19 mouse cellular contexts compared by ENCODE assay signal in genomic region chr5:135651536-135651935, GRCm38 (mm10). TPM values are rescaled to one million over a fixed set of nuclear protein-coding genes. Genes with fewer than 3 reads are reported as not detected.
DNase-seq lines count a peak whose midpoint lies in the region; ATAC-seq lines count a peak whose summit lies in the region.
"Had no signal": no experiment of that assay in that cellular context is flagged by ENCODE, and none has a peak within 500 bp of the region (broad histone marks: within the 10 kb centered on the region; RNA-seq: fewer than 3 reads in every experiment).

No protein-coding gene starts in this region.

- H3K9me3 ChIP-seq in kidney, embryonic 16.5 days (ENCODE audit: low read length), result 0 out of 2 replicates have a peak, but pooled peaks cover 8% of the 10 kb centered on the region
- no peaks in the 10 kb centered on the region for H3K9me3 ChIP-seq in embryonic facial prominence, embryonic 10.5 days
- no peaks in the 10 kb centered on the region for H3K9me3 ChIP-seq in lung, embryonic 16.5 days (ENCODE audit: control insufficient read depth, low read length)
- H3K9me3 ChIP-seq in heart, embryonic 10.5 days, result no peaks in the 10 kb centered on the region
- H3K9me3 ChIP-seq: embryonic facial prominence, embryonic 12.5 days; forebrain, embryonic 13.5 days; hindbrain, embryonic 12.5 days had no signal

- H3K4me2 ChIP-seq in kidney, embryonic 16.5 days (replicated peaks; ENCODE audit: low read depth, low read length), result no peak overlapping the region
- no peak overlapping the region for H3K4me2 ChIP-seq in lung, embryonic 16.5 days (ENCODE audit: low read depth, low read length)
- H3K4me2 ChIP-seq: embryonic facial prominence, embryonic 12.5 days; forebrain, embryonic 13.5 days; hindbrain, embryonic 12.5 days had no signal

- H3K27ac ChIP-seq in kidney, embryonic 16.5 days (ENCODE audit: low read length), result no peak overlapping the region
- H3K27ac ChIP-seq in embryonic facial prominence, embryonic 10.5 days (replicated peaks), result peak overlapping the region; percentile 26; the same call in 1 of the 2 replicates
- no peak overlapping the region for H3K27ac ChIP-seq in lung, embryonic 16.5 days (ENCODE audit: low read length)
- H3K27ac ChIP-seq in heart, embryonic 10.5 days, result no peak overlapping the region; the same call in 1 of the 2 replicates
- H3K27ac ChIP-seq: embryonic facial prominence, embryonic 12.5 days; forebrain, embryonic 13.5 days; gastrocnemius, adult 2 months; hindbrain, embryonic 12.5 days had no signal

- 0 out of 2 replicates have a peak overlapping the region, but pooled peaks have one; percentile 15 for H3K9ac ChIP-seq in kidney, embryonic 16.5 days (replicated peaks; ENCODE audit: low read length)
- no peak overlapping the region for H3K9ac ChIP-seq in lung, embryonic 16.5 days (ENCODE audit: low read length)
- H3K9ac ChIP-seq: embryonic facial prominence, embryonic 12.5 days; forebrain, embryonic 13.5 days; hindbrain, embryonic 12.5 days had no signal

- H3K4me1 ChIP-seq in kidney, embryonic 16.5 days (ENCODE audit: insufficient read depth, low read length), result 0 out of 2 replicates have a peak, but pooled peaks cover 3% of the 10 kb centered on the region
- H3K4me1 ChIP-seq in embryonic facial prominence, embryonic 10.5 days, result peaks cover 9% of the 10 kb centered on the region; the same call in 1 of the 2 replicates
- no peaks in the 10 kb centered on the region for H3K4me1 ChIP-seq in lung, embryonic 16.5 days (replicated peaks; ENCODE audit: control insufficient read depth, insufficient read depth, low read length)
- H3K4me1 ChIP-seq in heart, embryonic 10.5 days, result peaks cover 7% of the 10 kb centered on the region; the same call in 1 of the 2 replicates
- H3K4me1 ChIP-seq: embryonic facial prominence, embryonic 12.5 days; forebrain, embryonic 13.5 days; hindbrain, embryonic 12.5 days had no signal

- DNase-seq in kidney, adult 18-20 months, result no peak
- DNase-seq in embryonic facial prominence, embryonic 10.5 days (ENCODE audit: low spot score), result no peak
- DNase-seq in lung, postnatal 36 days, result peak; percentile 75
- DNase-seq in left cerebral cortex, adult 9 months (ENCODE audit: low spot score in 2 of 2), result no peak
- DNase-seq in heart, embryonic 10.5 days (ENCODE audit: low spot score), result no peak
- DNase-seq: adrenal gland, adult 8-10 months; adrenal gland, postnatal 36 days; cerebellum, adult 2 months; cerebellum, postnatal 10 days; gastrocnemius, adult 2 months; gastrocnemius, postnatal 25 days; heart, postnatal 10 days; heart, postnatal 4 days had no signal

- H3K4me3 ChIP-seq in kidney, embryonic 16.5 days (ENCODE audit: low read length), result no peak overlapping the region
- no peak overlapping the region for H3K4me3 ChIP-seq in embryonic facial prominence, embryonic 10.5 days
- no peak overlapping the region for H3K4me3 ChIP-seq in lung, embryonic 16.5 days (ENCODE audit: low read length)
- H3K4me3 ChIP-seq in heart, embryonic 10.5 days, result no peak overlapping the region
- H3K4me3 ChIP-seq: embryonic facial prominence, embryonic 12.5 days; forebrain, embryonic 13.5 days; gastrocnemius, adult 2 months; hindbrain, embryonic 12.5 days had no signal

- no peak for ATAC-seq in kidney, embryonic 16.5 days (ENCODE audit: low FRiP score, low TSS enrichment)
- ATAC-seq in lung, embryonic 16.5 days (ENCODE audit: low read depth), result 0 out of 2 replicates have a peak, but pooled peaks have one; percentile 16
- ATAC-seq: forebrain, embryonic 13.5 days; hindbrain, embryonic 16.5 days had no signal

- WGBS in kidney, embryonic 16.5 days, result 79% methylated on average over 3 of the region's 3 CpGs
- 81% methylated on average over 3 of the region's 3 CpGs for WGBS in embryonic facial prominence, embryonic 10.5 days
- 64% methylated on average over 3 of the region's 3 CpGs for WGBS in lung, embryonic 16.5 days
- WGBS in heart, embryonic 10.5 days, result 69% methylated on average over 3 of the region's 3 CpGs

- no peaks in the 10 kb centered on the region for H3K36me3 ChIP-seq in kidney, embryonic 16.5 days (ENCODE audit: insufficient read depth, low read length)
- no peaks in the 10 kb centered on the region for H3K36me3 ChIP-seq in embryonic facial prominence, embryonic 10.5 days (replicated peaks)
- no peaks in the 10 kb centered on the region for H3K36me3 ChIP-seq in lung, embryonic 16.5 days (ENCODE audit: control insufficient read depth, insufficient read depth, low read length)
- no peaks in the 10 kb centered on the region for H3K36me3 ChIP-seq in heart, embryonic 10.5 days
- H3K36me3 ChIP-seq: embryonic facial prominence, embryonic 12.5 days; hindbrain, embryonic 12.5 days had no signal

- H3K27me3 ChIP-seq in kidney, embryonic 16.5 days (ENCODE audit: insufficient read depth, low read length), result no peaks in the 10 kb centered on the region
- H3K27me3 ChIP-seq in embryonic facial prominence, embryonic 10.5 days (replicated peaks; ENCODE audit: low read depth, poor library complexity, severe bottlenecking), result no peaks in the 10 kb centered on the region
- H3K27me3 ChIP-seq in lung, embryonic 16.5 days (ENCODE audit: control insufficient read depth, insufficient read depth, low read depth, low read length), result no peaks in the 10 kb centered on the region
- H3K27me3 ChIP-seq in heart, embryonic 10.5 days (ENCODE audit: insufficient read depth, poor library complexity, severe bottlenecking), result no peaks in the 10 kb centered on the region
- H3K27me3 ChIP-seq: embryonic facial prominence, embryonic 12.5 days; forebrain, embryonic 13.5 days; hindbrain, embryonic 12.5 days had no signal

RNA-seq across cellular contexts. Expression of gene Por, which starts 18.3 kb away (rescaled TPM):
- 106 and 107 TPM in 2 replicates for polyA plus RNA-seq in kidney, embryonic 16.5 days (2015; fragmentation: Nextera tagmentation; extraction: Ambion mirVana)
- polyA plus RNA-seq in embryonic facial prominence, embryonic 10.5 days (2016; fragmentation: Nextera tagmentation; extraction: Ambion mirVana), result 97.3 and 103 TPM in 2 replicates
- 77.4 and 83.5 TPM in 2 replicates for polyA plus RNA-seq in lung, embryonic 16.5 days (2015; fragmentation: Nextera tagmentation; extraction: Ambion mirVana)
- 54.4 and 66.8 TPM in 2 replicates for polyA plus RNA-seq in heart, embryonic 10.5 days (2016; fragmentation: Nextera tagmentation; extraction: Ambion mirVana)

RNA-seq across cellular contexts. Expression of gene Rhbdd2, which starts 19.1 kb away (rescaled TPM):
- polyA plus RNA-seq in kidney, embryonic 16.5 days (2015; fragmentation: Nextera tagmentation; extraction: Ambion mirVana), result 51.0 and 56.5 TPM in 2 replicates
- 52.6 and 59.7 TPM in 2 replicates for polyA plus RNA-seq in embryonic facial prominence, embryonic 10.5 days (2016; fragmentation: Nextera tagmentation; extraction: Ambion mirVana)
- 30.8 and 33.1 TPM in 2 replicates for polyA plus RNA-seq in lung, embryonic 16.5 days (2015; fragmentation: Nextera tagmentation; extraction: Ambion mirVana)
- 42.9 and 48.7 TPM in 2 replicates for polyA plus RNA-seq in heart, embryonic 10.5 days (2016; fragmentation: Nextera tagmentation; extraction: Ambion mirVana)
